8 mouse cellular contexts compared by ENCODE assay signal in genomic region chr11:84879007-84879771, GRCm38 (mm10). TPM values are rescaled to one million over a fixed set of nuclear protein-coding genes. Genes with fewer than 3 reads are reported as not detected.
A peak's percentile ranks its signal among the peaks of the same experiment; 100 is the strongest.
DNase-seq lines count a peak whose midpoint lies in the region; ATAC-seq and TF ChIP-seq lines count a peak whose summit lies in the region.

No protein-coding gene starts in this region.

- DNase-seq in heart, postnatal 25 days (ENCODE audit: low spot score): no peak
- no peak for DNase-seq in ES-E14 (ENCODE audit: low read depth, low spot score)
- no peak for DNase-seq in gastrocnemius, postnatal 25 days
- DNase-seq in gastrocnemius, postnatal 14 days: no peak
- no peak for DNase-seq in layer of hippocampus, postnatal 25 days (ENCODE audit: extremely low spot score in 1 of 2, low spot score in 1 of 2)

- peaks cover 13% of the 10 kb centered on the region for H3K36me3 ChIP-seq in heart, embryonic 15.5 days
- peaks cover 4% of the 10 kb centered on the region; the same call in 1 of the 2 replicates for H3K36me3 ChIP-seq in ES-E14 (ENCODE audit: control insufficient read depth, insufficient read depth, low read length, poor library complexity, severe bottlenecking)
- peaks cover 3% of the 10 kb centered on the region; the same call in 1 of the 2 replicates for H3K36me3 ChIP-seq in forebrain, embryonic 16.5 days (ENCODE audit: control insufficient read depth, insufficient read depth)
- peaks cover 15% of the 10 kb centered on the region for H3K36me3 ChIP-seq in midbrain, embryonic 12.5 days

- H3K4me2 ChIP-seq in heart, embryonic 15.5 days: peak overlapping the region; percentile 98
- peak overlapping the region; percentile 64 for H3K4me2 ChIP-seq in forebrain, embryonic 16.5 days (ENCODE audit: low read length)
- H3K4me2 ChIP-seq in midbrain, embryonic 12.5 days (replicated peaks): peak overlapping the region; percentile 85

- H3K9me3 ChIP-seq in heart, embryonic 15.5 days (replicated peaks): no peaks in the 10 kb centered on the region
- no peaks in the 10 kb centered on the region for H3K9me3 ChIP-seq in ES-E14 (ENCODE audit: control insufficient read depth, insufficient read depth, low read depth, low read length)
- H3K9me3 ChIP-seq in forebrain, embryonic 16.5 days (ENCODE audit: control insufficient read depth, low read length): no peaks in the 10 kb centered on the region
- H3K9me3 ChIP-seq in midbrain, embryonic 12.5 days: no peaks in the 10 kb centered on the region

- H3K4me1 ChIP-seq in heart, embryonic 15.5 days (replicated peaks): peaks cover 17% of the 10 kb centered on the region
- peaks cover 0 to 6% of the 10 kb centered on the region in 2 experiments; a peak in 1 of 4 replicates for H3K4me1 ChIP-seq in ES-E14 (ENCODE audit: control insufficient read depth in 2 of 2, insufficient read depth in 2 of 2, low read length in 2 of 2, poor library complexity in 1 of 2)
- H3K4me1 ChIP-seq in forebrain, embryonic 16.5 days (replicated peaks; ENCODE audit: control insufficient read depth, insufficient read depth, low read length): peaks cover 13% of the 10 kb centered on the region
- peaks cover 17% of the 10 kb centered on the region for H3K4me1 ChIP-seq in midbrain, embryonic 12.5 days

- H3K27me3 ChIP-seq in heart, embryonic 15.5 days: no peaks in the 10 kb centered on the region
- H3K27me3 ChIP-seq in forebrain, embryonic 16.5 days (replicated peaks; ENCODE audit: control insufficient read depth, insufficient read depth, low read length): no peaks in the 10 kb centered on the region
- no peaks in the 10 kb centered on the region for H3K27me3 ChIP-seq in midbrain, embryonic 12.5 days

- peak overlapping the region; percentile 97 for H3K27ac ChIP-seq in heart, embryonic 15.5 days
- H3K27ac ChIP-seq in ES-E14 (ENCODE audit: insufficient read depth, low read depth, low read length, poor library complexity, severe bottlenecking): peak overlapping the region; percentile 85; the same call in 1 of the 2 replicates
- H3K27ac ChIP-seq in forebrain, embryonic 16.5 days (ENCODE audit: low read length): peak overlapping the region; percentile 87; the same call in 1 of the 2 replicates
- peak overlapping the region; percentile 75; the same call in 1 of the 2 replicates for H3K27ac ChIP-seq in midbrain, embryonic 12.5 days (replicated peaks)

- intact Hi-C loops in heart, postnatal 25 days (cut with DNase I): loop anchor here (10.0 kb wide), 1 partner anchor 694 kb away; no protein-coding TSS in a partner anchor
- intact Hi-C loops in gastrocnemius, postnatal 14 days (cut with DNase I; ENCODE audit: low total_unique reads): no loop called here

- H3K9ac ChIP-seq in heart, embryonic 15.5 days: peak overlapping the region; percentile 85
- H3K9ac ChIP-seq in ES-E14 (ENCODE audit: insufficient read depth, low read depth, low read length, poor library complexity, severe bottlenecking): peak overlapping the region; percentile 98
- peak overlapping the region; percentile 92 for H3K9ac ChIP-seq in forebrain, embryonic 16.5 days (replicated peaks; ENCODE audit: low read depth, low read length)
- peak overlapping the region; percentile 75 for H3K9ac ChIP-seq in midbrain, embryonic 12.5 days (replicated peaks)

- 18% methylated on average over 7 of the region's 7 CpGs for WGBS in heart, embryonic 15.5 days
- WGBS in forebrain, embryonic 16.5 days: 17% methylated on average over 7 of the region's 7 CpGs
- 26% methylated on average over 6 of the region's 7 CpGs for WGBS in midbrain, embryonic 12.5 days

- no peak for ATAC-seq in heart, embryonic 15.5 days (replicated peaks; ENCODE audit: insufficient number of reproducible peaks, insufficient read depth, low FRiP score, low read depth)
- 0 out of 2 replicates have a peak, but pooled peaks have one; percentile 0 for ATAC-seq in forebrain, embryonic 16.5 days
- ATAC-seq in midbrain, embryonic 12.5 days (ENCODE audit: low FRiP score, low read depth): no peak; the same call in 1 of the 2 replicates

- H3K4me3 ChIP-seq in heart, embryonic 15.5 days: peak overlapping the region; percentile 97
- peak overlapping the region; percentile 89 to 94 for H3K4me3 ChIP-seq in ES-E14 (ENCODE audit: insufficient read depth in 1 of 2, low read depth in 1 of 2, low read length in 2 of 2, poor library complexity in 1 of 2, severe bottlenecking in 1 of 2)
- peak overlapping the region; percentile 94 for H3K4me3 ChIP-seq in forebrain, embryonic 16.5 days (replicated peaks; ENCODE audit: low read length)
- H3K4me3 ChIP-seq in midbrain, embryonic 12.5 days: peak overlapping the region; percentile 92

- in situ Hi-C loops in ES-E14 (cut with MboI; ENCODE audit: low sequenced_read_pairs in 2 of 2, unreplicated experiment in 2 of 2): no loop called here

TF ChIP-seq in ES-E14, 5 proteins besides CTCF, POLR2A, EP300 and RAD21:
- no peak for TF ChIP-seq CHD2 (IDR thresholded peaks at IDR 0.05; ENCODE audit: low read depth, low read length)

RNA-seq across cellular contexts. Expression of gene Myo19, which starts 0.8 kb away (rescaled TPM):
- 5.4 and 6.7 TPM in 2 replicates for polyA plus RNA-seq in heart, embryonic 15.5 days (2015; fragmentation: Nextera tagmentation; extraction: Ambion mirVana)
- total RNA-seq in heart, postnatal 25 days (2021): 1 to 10 TPM; 5.7 to 7.3 TPM
- total RNA-seq in ES-E14 (2012; rRNA removed): 16.2 and 20.2 TPM in 2 replicates
- polyA plus RNA-seq in forebrain, embryonic 16.5 days (2015; fragmentation: Nextera tagmentation; extraction: Ambion mirVana): 5.1 and 6.5 TPM in 2 replicates
- 8.5 and 9.9 TPM in 2 replicates for polyA plus RNA-seq in midbrain, embryonic 12.5 days (2016; fragmentation: Nextera tagmentation; extraction: Ambion mirVana)
- 1 to 10 TPM; 3.6 to 4.0 TPM for total RNA-seq in gastrocnemius, postnatal 25 days (2021)
- 1 to 10 TPM; 2.1 to 2.9 TPM for total RNA-seq in gastrocnemius, postnatal 14 days (2021)
- 10 to 100 TPM in 1 of 2 experiments, 1 to 10 TPM in 1; 6.8 to 10.1 TPM for total RNA-seq in layer of hippocampus, postnatal 25 days (2021)

RNA-seq across cellular contexts. Expression of gene Pigw, which starts 0.9 kb away (rescaled TPM):
- 2.4 and 2.5 TPM in 2 replicates for polyA plus RNA-seq in heart, embryonic 15.5 days (2015; fragmentation: Nextera tagmentation; extraction: Ambion mirVana)
- 1 to 10 TPM; 5.4 to 6.4 TPM for total RNA-seq in heart, postnatal 25 days (2021)
- total RNA-seq in ES-E14 (2012; rRNA removed): 7.2 and 7.7 TPM in 2 replicates
- 2.7 and 3.7 TPM in 2 replicates for polyA plus RNA-seq in forebrain, embryonic 16.5 days (2015; fragmentation: Nextera tagmentation; extraction: Ambion mirVana)
- 2.6 and 2.8 TPM in 2 replicates for polyA plus RNA-seq in midbrain, embryonic 12.5 days (2016; fragmentation: Nextera tagmentation; extraction: Ambion mirVana)
- total RNA-seq in gastrocnemius, postnatal 25 days (2021): 1 to 10 TPM; 4.6 to 5.1 TPM
- total RNA-seq in gastrocnemius, postnatal 14 days (2021): 1 to 10 TPM; 6.6 to 6.8 TPM
- total RNA-seq in layer of hippocampus, postnatal 25 days (2021): 1 to 10 TPM; 7.1 to 8.5 TPM

RNA-seq across cellular contexts. Expression of gene Ggnbp2, which starts 8.6 kb away (rescaled TPM):
- polyA plus RNA-seq in heart, embryonic 15.5 days (2015; fragmentation: Nextera tagmentation; extraction: Ambion mirVana): 47.2 and 53.1 TPM in 2 replicates
- 10 to 100 TPM; 41.2 to 46.8 TPM for total RNA-seq in heart, postnatal 25 days (2021)
- total RNA-seq in ES-E14 (2012; rRNA removed): 38.6 and 59.1 TPM in 2 replicates
- polyA plus RNA-seq in forebrain, embryonic 16.5 days (2015; fragmentation: Nextera tagmentation; extraction: Ambion mirVana): 71.4 and 73.3 TPM in 2 replicates
- 69.2 and 79.1 TPM in 2 replicates for polyA plus RNA-seq in midbrain, embryonic 12.5 days (2016; fragmentation: Nextera tagmentation; extraction: Ambion mirVana)
- 10 to 100 TPM; 27.9 to 34.0 TPM for total RNA-seq in gastrocnemius, postnatal 25 days (2021)
- 10 to 100 TPM; 33.9 to 40.8 TPM for total RNA-seq in gastrocnemius, postnatal 14 days (2021)
- total RNA-seq in layer of hippocampus, postnatal 25 days (2021): 10 to 100 TPM; 76.5 to 90.6 TPM

RNA-seq across cellular contexts. Expression of gene Znhit3, which starts 37.0 kb away (rescaled TPM):
- 31.4 and 36.2 TPM in 2 replicates for polyA plus RNA-seq in heart, embryonic 15.5 days (2015; fragmentation: Nextera tagmentation; extraction: Ambion mirVana)
- total RNA-seq in heart, postnatal 25 days (2021): 10 to 100 TPM in 1 of 2 experiments, 1 to 10 TPM in 1; 7.6 to 10.2 TPM
- total RNA-seq in ES-E14 (2012; rRNA removed): 57.4 and 80.4 TPM in 2 replicates
- polyA plus RNA-seq in forebrain, embryonic 16.5 days (2015; fragmentation: Nextera tagmentation; extraction: Ambion mirVana): 60.8 and 66.9 TPM in 2 replicates
- polyA plus RNA-seq in midbrain, embryonic 12.5 days (2016; fragmentation: Nextera tagmentation; extraction: Ambion mirVana): 58.1 and 62.4 TPM in 2 replicates
- total RNA-seq in gastrocnemius, postnatal 25 days (2021): 10 to 100 TPM in 1 of 2 experiments, 1 to 10 TPM in 1; 9.6 to 10.2 TPM
- total RNA-seq in gastrocnemius, postnatal 14 days (2021): 10 to 100 TPM in 1 of 2 experiments, 1 to 10 TPM in 1; 9.5 to 11.2 TPM
- total RNA-seq in layer of hippocampus, postnatal 25 days (2021): 10 to 100 TPM; 28.1 to 31.0 TPM

RNA-seq across cellular contexts. Expression of gene Dhrs11, which starts 50.4 kb away (rescaled TPM):
- polyA plus RNA-seq in heart, embryonic 15.5 days (2015; fragmentation: Nextera tagmentation; extraction: Ambion mirVana): 59.0 and 62.3 TPM in 2 replicates
- total RNA-seq in heart, postnatal 25 days (2021): 100 to 1,000 TPM; 106 to 108 TPM
- total RNA-seq in ES-E14 (2012; rRNA removed): 5.2 and 6.2 TPM in 2 replicates
- 3.7 and 4.3 TPM in 2 replicates for polyA plus RNA-seq in forebrain, embryonic 16.5 days (2015; fragmentation: Nextera tagmentation; extraction: Ambion mirVana)
- polyA plus RNA-seq in midbrain, embryonic 12.5 days (2016; fragmentation: Nextera tagmentation; extraction: Ambion mirVana): 6.8 and 7.6 TPM in 2 replicates
- 10 to 100 TPM; 34.1 to 35.2 TPM for total RNA-seq in gastrocnemius, postnatal 25 days (2021)
- total RNA-seq in gastrocnemius, postnatal 14 days (2021): 10 to 100 TPM; 22.5 to 37.6 TPM
- total RNA-seq in layer of hippocampus, postnatal 25 days (2021): 1 to 10 TPM; 4.6 to 6.6 TPM
